Mouse (Mus musculus) thymus, adult 2 months (tissue): ENCODE results near the gene Echdc3.

Source experiments
- CTCF ChIP-seq: fragments of 200-500 bp; IDR thresholded peaks from 2 replicates; pipeline ENCODE4 v1.5.1; 2012; ENCODE audit warnings: mild to moderate bottlenecking, control low read depth, low read length, moderate library complexity, borderline replicate concordance; ENCODE audit not compliant: control insufficient read depth, poor library complexity, insufficient read depth; ENCODE audit errors: extremely low read depth
- POLR2A ChIP-seq: fragments of 200-500 bp; IDR thresholded peaks from 2 replicates; pipeline ENCODE4 v1.6.1; 2012; ENCODE audit warnings: mild to moderate bottlenecking, low read length, control low read depth, moderate library complexity; ENCODE audit not compliant: control insufficient read depth, poor library complexity, insufficient read depth; ENCODE audit errors: extremely low read depth

DNA sequence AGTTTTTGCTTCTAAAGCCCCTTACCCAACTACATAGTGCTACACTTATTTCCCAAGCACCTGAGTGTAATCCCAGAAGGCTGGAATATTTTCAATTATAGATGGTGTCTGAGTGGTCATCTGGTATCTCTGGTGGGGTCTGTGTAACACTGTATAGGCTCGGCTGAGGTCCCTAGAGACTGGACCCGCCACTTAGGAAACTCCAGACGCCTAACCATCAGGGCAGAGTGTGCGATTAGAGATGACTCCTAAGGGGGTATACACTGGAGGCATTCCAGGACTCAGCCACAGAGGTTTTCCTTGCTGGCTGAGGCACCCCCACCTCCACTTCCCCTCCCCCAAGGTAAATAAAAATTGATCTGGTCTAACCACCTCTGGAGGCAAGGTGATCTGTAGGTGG is 26.5 kb upstream of the Echdc3 start:
- TF ChIP-seq CTCF (no peak), POLR2A (no peak)
